Mouse (Mus musculus): ENCODE data around the gene Fbxo6. TPM values are rescaled to one million over a fixed set of nuclear protein-coding genes. Genes with fewer than 3 reads are reported as not detected.

The Fbxo6 gene
- polyA plus RNA-seq, 1 experiment = 54.4 TPM

- H3K4me3 ChIP-seq (ENCODE audit: insufficient read depth, poor library complexity, severe bottlenecking) = no peak overlapping the region
- no peak for TF ChIP-seq CTCF (IDR thresholded peaks at IDR 0.05; ENCODE audit: control insufficient read depth, insufficient read depth, insufficient read length)
- no peak for TF ChIP-seq USF1 (IDR thresholded peaks at IDR 0.05; ENCODE audit: low read depth)
- TF ChIP-seq MYOD1 (IDR thresholded peaks at IDR 0.05; ENCODE audit: control insufficient read depth, insufficient read length, low read depth) = no peak
- TF ChIP-seq CEBPB (IDR thresholded peaks at IDR 0.05; ENCODE audit: low read depth) = no peak
- TF ChIP-seq FOSL1 (IDR thresholded peaks at IDR 0.05; ENCODE audit: insufficient read depth, low read length, poor library complexity, severe bottlenecking) = no peak
- no peak for TF ChIP-seq MAX (IDR thresholded peaks at IDR 0.05)
- no peak for TF ChIP-seq MYOG (IDR thresholded peaks at IDR 0.05; ENCODE audit: control insufficient read depth, extremely low read depth, insufficient read length)
- no peaks in the 10 kb centered on the region for H3K36me3 ChIP-seq (ENCODE audit: control insufficient read depth, insufficient read depth)
Observed at GRCm38 (mm10) chr4:148131497-148132081, 20.4 kb downstream of the Fbxo6 start.

GRCm38 (mm10) chr4:148130561-148131413, 21.2 kb downstream of the Fbxo6 start, which contains the start of gene Draxin:
Gene Draxin, minus strand, starts transcription at chr4:148130698.
- H3K79me2 ChIP-seq (ENCODE audit: control insufficient read depth, insufficient read depth) = no peaks in the 10 kb centered on the region
- H3K4me3 ChIP-seq (ENCODE audit: insufficient read depth, poor library complexity, severe bottlenecking) = no peak within 1 kb of the TSS
- H3K27me3 ChIP-seq (ENCODE audit: control insufficient read depth, insufficient read depth, insufficient read length) = peaks cover 39% of the 10 kb centered on the region
- H3ac ChIP-seq (ENCODE audit: control insufficient read depth, insufficient read length, low read depth) = peak within 1 kb of the TSS; percentile 52
- TF ChIP-seq CTCF (IDR thresholded peaks at IDR 0.05; ENCODE audit: control insufficient read depth, insufficient read depth, insufficient read length) (no peak), USF1 (IDR thresholded peaks at IDR 0.05; ENCODE audit: low read depth) (no peak), CEBPB (IDR thresholded peaks at IDR 0.05; ENCODE audit: low read depth) (no peak), FOSL1 (IDR thresholded peaks at IDR 0.05; ENCODE audit: insufficient read depth, low read length, poor library complexity, severe bottlenecking) (no peak), MYOD1 (IDR thresholded peaks at IDR 0.05; ENCODE audit: control insufficient read depth, insufficient read length, low read depth) (no peak), MYOG (IDR thresholded peaks at IDR 0.05; ENCODE audit: control insufficient read depth, extremely low read depth, insufficient read length) (no peak), MAX (IDR thresholded peaks at IDR 0.05) (no peak)
- H3K36me3 ChIP-seq (ENCODE audit: control insufficient read depth, insufficient read depth) = no peaks in the 10 kb centered on the region
- H3K79me3 ChIP-seq (ENCODE audit: low read depth) = no peaks in the 10 kb centered on the region

More at GRCm38 (mm10) chr4:148131497-148132081, 20.4 kb downstream of the Fbxo6 start:
- H3K79me2 ChIP-seq (ENCODE audit: control insufficient read depth, insufficient read depth) = no peaks in the 10 kb centered on the region
- H3K27me3 ChIP-seq (ENCODE audit: control insufficient read depth, insufficient read depth, insufficient read length) = peaks cover 39% of the 10 kb centered on the region
- H3ac ChIP-seq (ENCODE audit: control insufficient read depth, insufficient read length, low read depth) = no peak overlapping the region
- no peaks in the 10 kb centered on the region for H3K79me3 ChIP-seq (ENCODE audit: low read depth)

- H3ac ChIP-seq (ENCODE audit: control insufficient read depth, insufficient read length, low read depth) = peak within 1 kb of the TSS; percentile 52
- TF ChIP-seq CTCF (IDR thresholded peaks at IDR 0.05; ENCODE audit: control insufficient read depth, insufficient read depth, insufficient read length) (no peak), MYOG (IDR thresholded peaks at IDR 0.05; ENCODE audit: control insufficient read depth, extremely low read depth, insufficient read length) (no peak), USF1 (IDR thresholded peaks at IDR 0.05; ENCODE audit: low read depth) (no peak), MYOD1 (IDR thresholded peaks at IDR 0.05; ENCODE audit: control insufficient read depth, insufficient read length, low read depth) (no peak)
- H3K36me3 ChIP-seq (ENCODE audit: control insufficient read depth, insufficient read depth) = no peaks in the 10 kb centered on the region
- no peaks in the 10 kb centered on the region for H3K79me3 ChIP-seq (ENCODE audit: low read depth)
- H3K27me3 ChIP-seq (ENCODE audit: control insufficient read depth, insufficient read depth, insufficient read length) = peaks cover 36% of the 10 kb centered on the region
- no peaks in the 10 kb centered on the region for H3K79me2 ChIP-seq (ENCODE audit: control insufficient read depth, insufficient read depth)
- no peak within 1 kb of the TSS for H3K4me3 ChIP-seq (ENCODE audit: insufficient read depth, poor library complexity, severe bottlenecking)
Observed at GRCm38 (mm10) chr4:148130133-148130532, 21.8 kb downstream of the Fbxo6 start, which contains the start of gene Mad2l2. Gene Mad2l2, plus strand, starts transcription at chr4:148130384.

- H3K79me2 ChIP-seq (ENCODE audit: control insufficient read depth, insufficient read depth) = no peaks in the 10 kb centered on the region
- H3ac ChIP-seq (ENCODE audit: control insufficient read depth, insufficient read length, low read depth) = no peak overlapping the region
- no peaks in the 10 kb centered on the region for H3K36me3 ChIP-seq (ENCODE audit: control insufficient read depth, insufficient read depth)
Observed at GRCm38 (mm10) chr4:148128672-148129071, 23.3 kb downstream of the Fbxo6 start.

GRCm38 (mm10) chr4:148128241-148128640, 23.7 kb downstream of the Fbxo6 start:
- Histone ChIP-seq H3K79me3 (ENCODE audit: low read depth) (no peaks in the 10 kb centered on the region), H3K36me3 (ENCODE audit: control insufficient read depth, insufficient read depth) (no peaks in the 10 kb centered on the region), H3K79me2 (ENCODE audit: control insufficient read depth, insufficient read depth) (no peaks in the 10 kb centered on the region), H3K4me3 (ENCODE audit: insufficient read depth, poor library complexity, severe bottlenecking) (no peak overlapping the region), H3ac (ENCODE audit: control insufficient read depth, insufficient read length, low read depth) (no peak overlapping the region), H3K27me3 (ENCODE audit: control insufficient read depth, insufficient read depth, insufficient read length) (peaks cover 33% of the 10 kb centered on the region)
- TF ChIP-seq MYOG (IDR thresholded peaks at IDR 0.05; ENCODE audit: control insufficient read depth, extremely low read depth, insufficient read length) (no peak), MYOD1 (IDR thresholded peaks at IDR 0.05; ENCODE audit: control insufficient read depth, insufficient read length, low read depth) (no peak), MAX (IDR thresholded peaks at IDR 0.05) (no peak), USF1 (IDR thresholded peaks at IDR 0.05; ENCODE audit: low read depth) (no peak), FOSL1 (IDR thresholded peaks at IDR 0.05; ENCODE audit: insufficient read depth, low read length, poor library complexity, severe bottlenecking) (no peak), CEBPB (IDR thresholded peaks at IDR 0.05; ENCODE audit: low read depth) (no peak), CTCF (IDR thresholded peaks at IDR 0.05; ENCODE audit: control insufficient read depth, insufficient read depth, insufficient read length) (no peak)

More at GRCm38 (mm10) chr4:148128672-148129071, 23.3 kb downstream of the Fbxo6 start:
- Histone ChIP-seq H3K27me3 (ENCODE audit: control insufficient read depth, insufficient read depth, insufficient read length) (peaks cover 33% of the 10 kb centered on the region), H3K79me3 (ENCODE audit: low read depth) (no peaks in the 10 kb centered on the region), H3K4me3 (ENCODE audit: insufficient read depth, poor library complexity, severe bottlenecking) (no peak overlapping the region)
- no peak for TF ChIP-seq MYOG (IDR thresholded peaks at IDR 0.05; ENCODE audit: control insufficient read depth, extremely low read depth, insufficient read length)
- no peak for TF ChIP-seq MAX (IDR thresholded peaks at IDR 0.05)
- no peak for TF ChIP-seq CEBPB (IDR thresholded peaks at IDR 0.05; ENCODE audit: low read depth)
- no peak for TF ChIP-seq MYOD1 (IDR thresholded peaks at IDR 0.05; ENCODE audit: control insufficient read depth, insufficient read length, low read depth)
- TF ChIP-seq CTCF (IDR thresholded peaks at IDR 0.05; ENCODE audit: control insufficient read depth, insufficient read depth, insufficient read length) = no peak
- TF ChIP-seq FOSL1 (IDR thresholded peaks at IDR 0.05; ENCODE audit: insufficient read depth, low read length, poor library complexity, severe bottlenecking) = no peak
- TF ChIP-seq USF1 (IDR thresholded peaks at IDR 0.05; ENCODE audit: low read depth) = no peak
